Mouse (Mus musculus) kidney, postnatal 25 days (tissue): ENCODE measurements around the gene Gm20521.

ENCODE experiments used
- DNase-seq, 2 experiments: peaks; one replicate each; pipeline ENCODE4 v3.0.0; 2021; ENCODE audit warnings: mixed read lengths in 2 of 2

The Gm20521 gene

DNA sequence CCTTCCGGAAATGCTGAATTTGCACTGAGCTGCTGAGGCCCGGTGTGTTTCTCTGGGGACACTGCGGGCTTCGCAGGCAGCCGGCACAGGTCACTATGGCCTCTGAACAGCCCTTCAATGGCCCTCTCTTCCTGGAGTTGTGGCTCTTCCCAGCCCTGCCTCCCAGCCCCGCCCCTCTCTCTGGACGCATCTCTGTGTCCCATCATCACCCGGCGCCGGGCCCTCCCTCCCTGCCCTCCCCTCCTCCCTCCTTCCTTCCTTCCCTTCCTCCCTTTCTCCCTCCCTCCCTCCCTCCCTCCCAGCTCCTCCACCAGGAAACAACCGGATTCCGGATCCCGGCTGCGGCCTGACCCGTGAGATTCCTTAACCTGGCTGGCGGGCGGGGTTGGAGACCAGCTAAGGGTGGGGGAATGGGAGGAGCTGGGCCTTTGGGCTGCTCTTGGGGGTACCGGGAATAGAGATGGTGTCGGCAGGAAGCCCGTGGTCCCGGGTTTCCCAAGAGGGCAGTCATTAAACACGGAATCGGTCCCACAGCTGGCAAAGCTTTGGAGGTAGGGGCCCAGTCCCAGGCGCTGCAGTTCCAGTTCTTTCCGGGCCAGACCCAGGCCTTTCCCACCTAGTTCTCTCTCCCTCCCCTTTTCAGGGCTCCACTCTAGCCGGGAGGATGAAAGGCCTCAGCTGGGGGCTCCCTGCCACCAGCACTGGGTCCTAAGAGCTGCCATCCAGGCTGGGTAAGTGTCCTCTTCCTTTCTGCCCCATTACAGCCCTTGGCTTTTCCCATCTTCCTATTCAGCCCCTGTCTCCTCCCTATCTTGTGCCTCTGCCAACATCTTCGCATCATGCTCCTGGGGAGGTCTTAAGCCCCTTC is at the start of gene Gm20521, which contains the start of gene Bcl2l2:
Gene Gm20521, plus strand, starts transcription at position 288 of the 868 bp plus-strand sequence.
Gene Bcl2l2, plus strand, starts transcription at position 224 of the 868 bp plus-strand sequence.
- peak; percentile 93 to 95 for DNase-seq

- peak in 1 of 2 experiments; percentile 13 for DNase-seq
These were observed 39.8 kb upstream of the Gm20521 start for GRCm38 (mm10) chr14:54843461-54843860.

DNA sequence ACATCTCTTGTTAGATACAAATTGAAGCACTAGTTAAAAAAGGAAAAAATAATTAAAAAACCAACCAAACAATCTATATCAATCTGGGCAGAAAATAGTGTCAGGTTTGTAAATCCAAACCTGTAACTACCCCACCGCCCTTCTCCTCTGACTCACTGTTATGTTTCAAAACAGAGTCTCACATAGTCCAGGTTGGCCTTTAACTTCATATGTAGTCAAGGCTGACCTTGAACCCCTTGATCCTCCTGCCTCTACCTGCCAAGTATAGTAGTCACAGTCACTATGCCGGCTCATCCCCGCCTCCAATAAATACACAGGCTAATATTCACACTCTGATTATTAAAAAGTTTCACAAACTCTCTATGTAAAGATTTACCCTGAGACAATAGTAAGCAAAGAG is 27.5 kb upstream of the Gm20521 start:
- no peak for DNase-seq

- DNase-seq = no peak
These were observed 26.5 kb upstream of the Gm20521 start for GRCm38 (mm10) chr14:54856703-54857102.

GRCm38 (mm10) chr14:54857891-54858290 is 25.4 kb upstream of the Gm20521 start:
- no peak for DNase-seq

GRCm38 (mm10) chr14:54860511-54860910 is 22.7 kb upstream of the Gm20521 start:
- DNase-seq = peak; percentile 65 to 86

GRCm38 (mm10) chr14:54863501-54864312 is 19.5 kb upstream of the Gm20521 start:
- peak; percentile 96 to 98 for DNase-seq

- no peak for DNase-seq
These were observed 18.8 kb upstream of the Gm20521 start for GRCm38 (mm10) chr14:54864313-54865036.

- DNase-seq = no peak
These were observed 17.6 kb upstream of the Gm20521 start for GRCm38 (mm10) chr14:54865626-54866025.

- DNase-seq = no peak
These were observed 17.0 kb upstream of the Gm20521 start for GRCm38 (mm10) chr14:54866268-54866667.

- DNase-seq = peak in 1 of 2 experiments; percentile 30
These were observed 16.3 kb upstream of the Gm20521 start for GRCm38 (mm10) chr14:54866936-54867335.

DNA sequence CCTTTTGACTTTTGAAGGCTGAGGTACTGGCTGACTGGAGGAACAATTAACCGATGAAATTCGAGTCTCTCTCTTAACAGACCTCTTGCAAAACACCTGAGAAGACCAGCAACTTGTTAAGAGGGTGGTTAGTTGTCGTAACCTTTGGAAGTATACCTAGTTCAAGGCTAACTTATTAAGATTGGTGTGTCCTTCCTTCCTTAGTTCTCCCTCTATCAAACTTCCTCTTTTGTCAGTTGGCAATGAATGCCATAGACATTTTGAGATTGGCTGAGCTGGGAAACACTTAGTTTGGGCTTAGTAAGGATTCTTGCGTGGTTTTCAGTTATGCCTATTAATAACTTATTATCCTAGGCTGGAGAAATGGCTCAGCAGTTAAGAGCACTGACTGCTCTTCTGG is 15.2 kb upstream of the Gm20521 start:
- DNase-seq = no peak

DNA sequence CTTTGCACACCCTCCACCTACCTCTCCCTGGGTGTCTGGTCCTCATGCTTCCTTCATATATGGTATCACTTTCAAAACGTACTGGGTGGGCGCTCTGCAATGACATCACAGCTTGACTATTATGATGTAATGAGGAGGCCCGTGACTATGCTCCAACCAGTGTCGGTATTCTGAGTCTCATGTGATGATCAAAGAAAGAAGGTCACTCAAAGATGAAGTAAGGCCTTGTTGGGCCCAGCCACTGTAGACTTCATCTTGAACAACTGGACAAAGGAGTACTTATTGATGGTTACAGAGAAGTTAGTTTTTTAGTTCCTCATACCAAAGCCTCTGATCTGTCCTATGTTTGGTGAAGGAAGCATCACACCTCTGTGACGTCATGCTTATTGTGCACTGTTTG is 12.4 kb upstream of the Gm20521 start, which contains the start of gene Homez:
Gene Homez, minus strand, starts transcription at position 101 of the 400 bp plus-strand sequence.
- DNase-seq = no peak

DNA sequence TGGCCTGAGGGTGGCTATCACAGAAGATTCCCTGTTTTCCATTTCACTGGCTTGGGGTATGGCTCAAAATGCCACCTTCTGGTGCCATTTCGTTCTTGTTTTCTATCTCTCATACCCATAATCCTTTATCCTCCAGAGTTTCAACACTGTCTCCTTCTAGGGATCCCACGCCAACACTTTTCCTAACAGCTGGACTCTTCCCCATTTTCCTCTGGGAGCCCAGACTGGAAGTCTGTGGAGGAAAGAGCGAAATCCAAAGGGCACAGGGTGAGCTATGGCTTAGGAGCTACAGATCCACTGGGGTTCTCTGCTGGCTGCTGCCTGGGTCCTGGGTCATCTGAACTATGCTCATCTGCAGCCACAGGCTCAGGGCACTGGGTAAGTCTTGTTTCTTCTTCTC is 9.1 kb upstream of the Gm20521 start:
- DNase-seq = no peak

DNA sequence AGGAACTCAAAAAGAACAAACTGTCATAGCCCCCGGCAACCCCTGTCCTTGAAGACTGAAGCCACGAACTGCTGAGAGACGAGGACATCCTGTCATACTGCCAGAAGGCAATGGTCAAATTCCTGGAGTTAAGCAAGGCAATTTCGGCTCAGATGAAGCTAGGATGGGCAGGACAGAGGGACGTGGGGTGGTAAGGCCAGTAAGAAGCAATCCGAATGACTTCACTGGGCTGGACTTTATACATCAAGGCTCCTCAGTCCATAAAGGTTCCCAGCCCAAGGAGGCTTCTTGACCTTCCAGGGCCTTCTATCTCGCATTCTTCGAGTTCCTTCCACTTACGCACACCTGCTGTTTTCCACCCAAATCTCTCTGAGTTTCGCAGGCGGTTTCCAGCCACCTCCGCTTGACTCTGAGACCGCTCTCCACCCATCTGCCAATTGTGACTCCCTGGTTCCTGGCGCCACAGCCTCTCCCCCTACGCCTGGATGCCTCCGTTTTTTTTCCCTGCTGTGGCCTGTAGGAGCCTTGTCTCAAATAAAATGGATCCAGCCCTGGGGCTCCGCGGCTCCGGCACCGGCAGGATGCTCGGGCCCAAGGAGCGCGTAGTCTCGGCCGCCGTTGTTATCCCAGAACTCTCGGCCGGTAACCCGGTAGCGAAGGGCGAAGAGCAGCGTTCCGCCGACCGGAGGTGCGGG is 7.2 kb upstream of the Gm20521 start:
- DNase-seq = peak; percentile 43 to 59

DNA sequence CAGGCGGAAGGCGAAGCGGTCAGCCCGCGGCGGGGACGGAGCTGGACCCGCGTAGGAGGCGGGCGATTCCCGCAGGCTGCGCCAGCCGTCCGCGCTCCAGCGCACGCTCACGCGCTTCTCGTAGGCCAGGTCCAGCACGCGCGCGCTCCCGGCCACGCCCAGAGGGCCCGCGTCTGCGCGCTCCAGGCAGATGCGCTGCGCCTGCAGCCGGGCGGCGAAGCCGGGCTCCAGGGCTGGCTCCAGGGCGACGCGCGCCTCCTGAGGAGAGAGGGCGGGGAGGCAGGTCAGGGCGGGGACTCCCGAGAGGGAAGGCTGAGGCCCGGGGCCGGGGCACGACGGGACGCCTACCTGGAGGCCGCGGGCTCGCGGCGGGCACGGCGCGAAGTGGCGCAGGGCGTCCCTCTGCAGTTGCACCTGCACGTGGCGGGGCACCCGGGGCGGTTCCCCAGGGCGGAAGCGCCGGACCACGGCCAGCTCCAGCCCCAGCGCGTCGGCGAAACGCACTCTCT is 6.6 kb upstream of the Gm20521 start:
- DNase-seq = peak; percentile 88 to 96

DNA sequence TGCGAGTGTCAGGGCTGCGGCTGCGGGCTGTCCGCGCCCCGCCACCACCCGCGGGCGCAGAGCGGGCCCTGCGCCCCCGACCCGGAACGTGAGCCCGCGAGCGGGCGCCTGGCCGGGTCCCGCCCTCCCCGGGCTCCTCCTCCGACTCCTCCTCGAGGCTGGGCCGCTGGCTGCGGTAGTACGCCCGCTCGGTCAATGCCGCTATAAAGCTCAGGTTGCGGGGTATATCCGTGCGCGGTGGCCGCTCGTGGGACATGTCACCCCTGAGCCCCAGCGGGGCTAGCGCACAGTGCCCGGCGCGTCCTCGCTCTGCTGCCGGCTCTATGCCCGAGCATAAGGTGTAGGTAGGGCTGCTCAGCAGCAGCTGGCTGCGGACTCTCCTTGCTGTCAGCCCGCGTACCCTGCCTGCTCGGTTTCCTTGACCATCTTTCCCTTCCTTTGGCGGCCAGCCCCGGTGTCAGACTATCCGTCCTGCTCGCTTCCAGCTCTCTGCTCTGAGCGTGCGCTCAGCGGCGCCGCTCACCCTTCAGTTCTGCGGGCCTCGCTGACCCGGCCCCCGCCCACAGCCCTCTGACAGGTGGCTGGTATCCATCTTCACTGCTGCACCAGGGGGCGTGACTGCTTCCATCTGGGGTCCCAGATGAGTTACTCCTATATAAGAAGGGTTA is 6.1 kb upstream of the Gm20521 start, which contains the start of gene Ppp1r3e:
Gene Ppp1r3e, minus strand, starts transcription at position 503 of the 668 bp plus-strand sequence.
- DNase-seq = peak; percentile 74 to 89

- peak in 1 of 2 experiments; percentile 56 for DNase-seq
These were observed 926 bp downstream of the Gm20521 start for GRCm38 (mm10) chr14:54884022-54884712.

- DNase-seq = peak in 1 of 2 experiments; percentile 28
These were observed 2.1 kb downstream of the Gm20521 start for GRCm38 (mm10) chr14:54885309-54885708.

GRCm38 (mm10) chr14:54892200-54892599 is 9.0 kb downstream of the Gm20521 start, which contains the start of gene Pabpn1:
Gene Pabpn1 (plus strand): TSS chr14:54892500.
- DNase-seq = no peak
